Mouse (Mus musculus): ENCODE data around the gene Kcnk13.

DNA sequence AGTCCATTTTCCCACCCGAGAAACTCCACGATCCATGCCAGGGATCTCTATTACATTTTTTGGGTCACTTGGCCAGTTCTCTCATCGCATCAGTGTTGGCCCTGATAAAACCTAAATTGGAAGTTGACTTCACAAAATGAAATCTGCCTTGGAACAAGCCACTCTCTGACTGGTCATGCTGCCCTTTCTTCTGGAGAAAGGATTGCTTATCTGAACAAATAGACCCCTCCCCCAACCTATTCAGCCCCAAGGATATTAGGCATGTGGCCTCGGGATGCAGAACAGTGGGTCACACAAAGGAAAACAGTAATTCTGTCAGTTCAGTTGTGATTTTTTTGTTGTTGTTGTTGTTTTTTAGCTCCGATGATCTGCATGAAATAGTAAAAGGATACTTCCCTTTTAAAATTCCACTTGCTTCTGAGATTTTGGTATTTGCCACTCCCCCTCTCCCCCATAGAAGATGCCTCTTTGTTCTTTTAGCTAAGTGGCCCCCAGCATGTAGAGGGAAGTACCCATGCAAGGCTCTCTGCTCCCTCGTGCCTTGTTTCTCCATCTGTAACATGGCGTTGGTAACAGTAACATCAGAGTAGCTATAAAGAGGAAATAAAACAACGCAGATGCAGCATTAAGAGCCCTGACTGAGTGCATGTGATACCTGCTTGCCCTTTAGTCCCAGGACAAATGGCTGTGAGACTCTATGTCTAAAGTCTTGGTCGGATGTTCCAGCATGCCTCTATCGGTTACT, 29.0 kb downstream of the Kcnk13 start:
- no peak for TF ChIP-seq HCFC1 (IDR thresholded peaks at IDR 0.05; ENCODE audit: borderline replicate concordance, insufficient read depth, low read length)
- no peak for TF ChIP-seq MAFK (IDR thresholded peaks at IDR 0.05; ENCODE audit: insufficient read depth, low read depth, low read length)
